Mouse (Mus musculus) bone marrow, adult 2 months (tissue): ENCODE measurements at regions not wholly inside any gene's neighbourhood (a gene's known extent, or its start where the extent isn't known, plus 50 kb on each side); places are given as distances from the start of the nearest gene placed in this dataset.

Source experiments
- CTCF ChIP-seq: fragments of 200-500 bp; IDR thresholded peaks from 2 replicates; pipeline ENCODE4 v1.5.1; 2011; ENCODE audit warnings: low read length, control low read depth; ENCODE audit not compliant: control insufficient read depth, insufficient read depth
- POLR2A ChIP-seq: fragments of 200-500 bp; IDR thresholded peaks from 2 replicates; pipeline ENCODE4 v1.6.1; 2011; ENCODE audit warnings: low read depth, mild to moderate bottlenecking, control low read depth, low read length, borderline replicate concordance; ENCODE audit not compliant: control insufficient read depth

GRCm38 (mm10) chr17:4445606-4446005 is 548.5 kb upstream of the Arid1b start:
- no peak for TF ChIP-seq CTCF
- no peak for TF ChIP-seq POLR2A
